Mouse (Mus musculus): ENCODE data around the gene Tex9.

DNA sequence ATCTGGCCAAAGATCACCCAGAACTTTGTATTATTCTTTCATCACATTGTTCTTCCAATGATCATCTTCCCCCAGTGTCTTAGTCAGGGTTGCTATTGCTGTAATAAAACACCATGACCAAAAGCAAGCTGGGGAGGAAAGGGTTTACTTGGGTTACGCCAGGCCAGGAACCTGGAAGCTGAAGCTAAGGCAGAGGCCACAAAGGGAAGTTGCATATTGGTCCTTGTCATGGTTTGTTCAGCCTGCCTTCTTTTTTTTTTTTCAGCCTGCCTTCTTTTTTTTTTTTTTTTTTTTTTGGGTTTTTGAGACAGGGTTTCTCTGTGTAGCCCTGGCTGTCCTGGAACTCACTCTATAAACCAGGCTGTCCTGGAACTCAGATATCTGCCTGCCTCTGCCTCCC, 34.1 kb upstream of the Tex9 start:
- TF ChIP-seq POLR2A (IDR thresholded peaks at IDR 0.05; ENCODE audit: insufficient read depth, low read depth, low read length), result no peak
- no peak for TF ChIP-seq CTCF (IDR thresholded peaks at IDR 0.05; ENCODE audit: insufficient read depth, low read depth, low read length)
